Mouse (Mus musculus) neural tube, embryonic 13.5 days (tissue): Measurements from ENCODE around the gene Ercc6l2. TPM values are rescaled to one million over a fixed set of nuclear protein-coding genes. Genes with fewer than 3 reads are reported as not detected.
A peak's percentile ranks its signal among the peaks of the same experiment; 100 is the strongest.

Experiments
- ATAC-seq: fragments of 200-750 bp; cut with Nextera tagmentation; 2 replicates; pipeline ENCODE4 v1.8.0; 2017; ENCODE audit warnings: low read depth, mild to moderate bottlenecking, moderate TSS enrichment, moderate library complexity
- H3K27ac ChIP-seq: fragments of 300-500 bp; sonication (generic); replicated peaks from 2 replicates; pipeline ENCODE4 v1.5.1; 2015; ENCODE audit warnings: moderate library complexity, mild to moderate bottlenecking, inconsistent platforms
- H3K27me3 ChIP-seq: fragments of 300-500 bp; sonication (generic); 2 replicates; pipeline ENCODE4 v1.6.1; 2015; ENCODE audit warnings: mild to moderate bottlenecking, inconsistent platforms
- H3K36me3 ChIP-seq: fragments of 300-500 bp; sonication (generic); 2 replicates; pipeline ENCODE4 v1.6.1; 2015; ENCODE audit warnings: mild to moderate bottlenecking, inconsistent platforms
- H3K4me1 ChIP-seq: fragments of 300-500 bp; sonication (generic); replicated peaks from 2 replicates; pipeline ENCODE4 v1.6.1; 2015; ENCODE audit warnings: inconsistent platforms
- H3K4me2 ChIP-seq: fragments of 300-500 bp; sonication (generic); 2 replicates; pipeline ENCODE4 v1.6.1; 2015; ENCODE audit warnings: inconsistent platforms, mild to moderate bottlenecking, moderate library complexity
- H3K4me3 ChIP-seq: fragments of 300-500 bp; sonication (generic); 2 replicates; pipeline ENCODE4 v1.5.1; 2015; ENCODE audit warnings: mild to moderate bottlenecking, inconsistent platforms
- H3K9ac ChIP-seq: fragments of 300-500 bp; sonication (generic); 2 replicates; pipeline ENCODE4 v1.6.1; 2015; ENCODE audit warnings: moderate library complexity, mild to moderate bottlenecking, inconsistent platforms
- H3K9me3 ChIP-seq: fragments of 300-500 bp; sonication (generic); 2 replicates; pipeline ENCODE4 v1.6.1; 2016; ENCODE audit warnings: inconsistent platforms
- WGBS: fragments of 180-500 bp; shearing (Covaris S2); methylation state at CpG from one replicate; pipeline ENCODE4 v1.1.7; 2015; 5-methylcytosine and 5-hydroxymethylcytosine counted together
- polyA plus RNA-seq: library from polyadenylated mRNA; unstranded; fragments of >200 nt; fragmentation: Nextera tagmentation; extraction: Ambion mirVana; gene quantifications from 2 replicates; pipeline ENCODE4 v1.2.1, GENCODE M21; 2015

Ercc6l2 gene
- polyA plus RNA-seq, 1 experiment from 2014 or later: 16.9 TPM

DNA sequence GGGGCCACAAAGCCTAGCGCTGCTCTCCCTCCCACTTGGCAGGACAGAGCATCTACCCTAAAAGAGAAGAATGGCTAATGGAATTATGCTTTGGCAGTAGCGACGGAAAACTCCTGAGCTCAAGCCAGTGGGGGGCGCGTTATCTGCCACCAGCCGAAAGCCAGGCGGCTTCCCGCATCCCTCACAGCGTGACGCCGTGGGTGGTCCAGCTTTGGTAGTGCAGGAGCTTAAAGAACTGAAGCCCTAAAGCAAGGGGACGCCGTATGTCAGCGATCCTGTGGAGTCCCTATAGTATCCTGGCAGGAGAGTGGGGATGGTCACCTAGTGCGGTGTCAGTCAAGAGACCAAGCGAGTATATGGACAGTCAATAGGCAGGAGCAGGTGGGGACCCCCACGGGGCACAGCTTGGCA lies 86.3 kb downstream of the Ercc6l2 start:
- Histone ChIP-seq H3K36me3 (peaks cover 14% of the 10 kb centered on the region; the same call in 1 of the 2 replicates), H3K27me3 (peaks cover 22% of the 10 kb centered on the region), H3K4me1 (peaks cover 19% of the 10 kb centered on the region), H3K4me2 (peak overlapping the region; percentile 71), H3K9ac (peak overlapping the region; percentile 64), H3K4me3 (peak overlapping the region; percentile 33), H3K27ac (peak overlapping the region; percentile 62), H3K9me3 (no peaks in the 10 kb centered on the region)
- peak; percentile 88 for ATAC-seq
- WGBS: 2% methylated on average over 17 of the region's 17 CpGs

DNA sequence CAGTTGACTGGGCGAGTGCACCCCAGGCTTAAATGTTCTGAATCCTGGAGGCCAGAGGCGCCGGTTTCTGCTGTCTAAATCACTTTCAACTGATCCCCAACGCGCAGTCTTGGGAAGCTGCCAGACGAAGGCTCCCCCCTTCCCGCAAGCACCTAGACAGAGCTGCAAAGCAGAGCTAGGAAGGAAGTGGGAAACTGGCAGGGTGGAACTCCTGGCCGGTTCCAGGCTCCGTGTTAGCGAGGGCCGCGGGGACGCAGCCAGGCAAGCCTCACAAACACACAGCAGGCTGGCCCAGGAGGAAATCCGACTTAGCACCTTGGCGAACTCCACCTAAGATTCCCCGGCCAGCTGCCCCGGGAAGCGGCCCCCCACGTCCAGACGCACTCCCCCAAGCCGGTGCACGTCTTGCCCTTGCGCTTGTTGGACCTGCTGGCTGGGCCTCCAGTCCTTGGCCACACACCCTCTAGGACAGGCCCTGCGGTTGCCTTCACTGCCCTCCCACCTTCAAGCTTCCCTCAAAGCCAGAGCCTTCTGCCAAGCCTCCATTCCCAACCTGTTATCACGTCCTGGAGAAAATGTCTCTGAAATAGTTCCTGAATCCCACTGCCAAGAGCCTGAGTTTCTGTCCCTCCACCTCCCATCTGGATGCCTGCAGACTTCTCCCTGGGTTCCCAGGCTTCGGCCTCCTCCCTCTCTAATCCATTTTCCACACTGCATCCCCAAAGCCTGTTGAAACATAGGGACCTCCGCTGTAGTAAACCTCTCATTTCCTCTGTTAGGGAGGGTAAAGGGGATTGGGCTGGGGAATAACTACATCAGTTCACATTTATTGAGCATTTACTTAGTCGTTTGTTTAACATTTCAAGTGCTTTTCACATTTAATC lies 86.9 kb downstream of the Ercc6l2 start:
- Histone ChIP-seq H3K9ac (peak overlapping the region; percentile 64), H3K4me3 (peak overlapping the region; percentile 33), H3K9me3 (no peaks in the 10 kb centered on the region), H3K36me3 (peaks cover 10% of the 10 kb centered on the region; the same call in 1 of the 2 replicates), H3K27ac (peak overlapping the region; percentile 62), H3K4me2 (peak overlapping the region; percentile 71), H3K4me1 (peaks cover 19% of the 10 kb centered on the region), H3K27me3 (peaks cover 22% of the 10 kb centered on the region)
- peak; percentile 86 for ATAC-seq
- WGBS: 13% methylated on average over 28 of the region's 28 CpGs

DNA sequence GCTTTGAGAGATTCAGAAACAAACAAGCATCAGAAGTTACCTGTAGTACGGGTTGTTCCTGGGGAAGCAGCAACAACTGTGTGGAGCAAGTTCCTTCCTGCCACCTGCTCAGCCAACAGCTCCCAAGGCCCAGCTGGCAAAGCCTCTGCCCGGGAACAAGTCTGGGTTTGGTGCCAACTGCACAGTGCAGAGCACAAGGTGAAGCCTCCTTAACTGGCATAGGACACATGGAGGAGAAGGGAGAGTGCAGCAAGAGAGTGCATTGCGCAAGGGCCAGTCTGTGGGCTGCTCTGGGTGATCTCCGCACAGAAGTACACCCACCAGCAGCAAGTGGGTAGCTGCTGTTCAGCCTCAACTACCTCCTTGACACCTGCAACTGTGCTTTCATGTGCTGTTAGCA lies 91.5 kb downstream of the Ercc6l2 start:
- no peak overlapping the region for H3K27ac ChIP-seq
- WGBS: 85% methylated on average over 4 of the region's 4 CpGs
- peaks cover 8% of the 10 kb centered on the region for H3K4me1 ChIP-seq
- no peaks in the 10 kb centered on the region for H3K9me3 ChIP-seq
- H3K36me3 ChIP-seq: no peaks in the 10 kb centered on the region
- no peak overlapping the region for H3K4me2 ChIP-seq
- no peak for ATAC-seq
- H3K9ac ChIP-seq: no peak overlapping the region
- H3K4me3 ChIP-seq: no peak overlapping the region
- peaks cover 16% of the 10 kb centered on the region for H3K27me3 ChIP-seq

DNA sequence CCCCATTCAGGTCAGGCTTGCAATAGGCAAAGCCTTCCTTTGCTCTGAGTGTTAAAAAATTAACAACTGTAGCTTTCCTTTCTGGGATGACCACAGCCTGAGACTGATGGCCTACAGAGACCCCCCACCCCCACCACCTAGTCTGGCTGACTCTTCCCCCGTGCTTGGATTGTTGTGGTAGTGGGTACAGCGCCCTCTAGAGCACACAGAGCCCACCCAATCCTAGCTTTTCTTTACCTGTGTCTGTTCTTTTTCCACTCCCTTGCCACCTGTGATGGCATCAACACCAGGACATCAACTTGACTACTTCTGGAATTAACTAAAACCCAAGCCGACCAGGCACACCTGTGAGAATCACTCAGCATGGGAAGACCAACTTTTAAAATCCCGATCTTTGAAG lies 92.4 kb downstream of the Ercc6l2 start:
- no peaks in the 10 kb centered on the region for H3K9me3 ChIP-seq
- H3K27ac ChIP-seq: no peak overlapping the region
- H3K4me1 ChIP-seq: no peaks in the 10 kb centered on the region
- H3K4me3 ChIP-seq: no peak overlapping the region
- peaks cover 9% of the 10 kb centered on the region; the same call in 1 of the 2 replicates for H3K27me3 ChIP-seq
- no peaks in the 10 kb centered on the region for H3K36me3 ChIP-seq
- no peak overlapping the region for H3K4me2 ChIP-seq
- no peak for ATAC-seq
- no peak overlapping the region for H3K9ac ChIP-seq
- 51% methylated on average over 4 of the region's 4 CpGs for WGBS

DNA sequence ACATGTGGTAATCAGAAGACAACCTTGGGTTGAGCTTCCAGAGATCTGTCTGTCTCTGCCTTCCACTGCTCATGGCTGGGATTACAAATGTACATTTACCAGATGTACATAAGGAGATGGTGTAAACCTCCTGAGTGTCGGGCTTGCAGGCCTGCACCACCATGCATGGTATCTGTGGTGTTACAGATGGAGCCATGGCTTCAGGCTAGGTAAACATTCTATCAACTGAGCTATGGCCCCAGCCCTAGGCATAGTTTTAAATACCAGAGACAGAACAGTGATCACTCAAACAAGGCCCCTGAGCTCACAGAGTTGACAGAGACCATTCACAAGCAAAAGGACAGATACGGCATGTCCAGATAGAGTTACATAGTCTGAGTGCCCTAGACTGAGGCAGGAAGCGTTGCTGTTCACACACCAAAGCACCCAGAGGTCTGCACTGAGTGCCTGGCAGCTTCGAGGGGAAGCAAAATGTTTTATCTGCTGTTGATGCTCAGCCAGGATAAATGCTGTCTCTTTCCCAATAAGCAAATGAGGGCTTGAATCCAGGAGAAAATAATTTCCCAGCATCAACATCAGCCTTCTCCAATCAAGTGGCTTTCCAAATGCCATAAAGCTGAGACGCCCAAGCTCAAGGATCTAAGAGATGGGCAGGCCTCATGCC lies 95.2 kb downstream of the Ercc6l2 start:
- no peak for ATAC-seq
- Histone ChIP-seq H3K27me3 (no peaks in the 10 kb centered on the region), H3K27ac (no peak overlapping the region), H3K4me1 (no peaks in the 10 kb centered on the region), H3K9me3 (no peaks in the 10 kb centered on the region), H3K4me3 (no peak overlapping the region), H3K4me2 (no peak overlapping the region), H3K9ac (no peak overlapping the region), H3K36me3 (no peaks in the 10 kb centered on the region)
- 78% methylated on average over 5 of the region's 5 CpGs for WGBS

DNA sequence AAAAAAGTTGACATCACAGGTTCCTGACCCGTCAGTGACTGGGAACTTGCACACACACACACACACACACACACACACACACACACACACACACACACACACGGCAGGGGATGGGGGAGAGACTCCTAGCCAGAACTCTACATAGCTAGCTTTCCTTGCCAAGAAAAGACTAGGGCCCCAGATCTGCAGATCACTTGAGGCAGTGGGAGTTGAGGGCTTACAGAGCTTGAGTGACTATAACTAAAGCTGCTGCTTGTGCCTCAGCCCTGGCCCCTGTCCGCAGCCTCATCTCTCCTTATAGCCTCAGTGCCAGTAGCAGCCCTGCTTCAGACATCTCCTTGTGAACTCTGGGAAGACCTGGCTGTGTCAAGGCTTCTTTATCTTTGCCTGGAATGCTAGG lies 96.6 kb downstream of the Ercc6l2 start:
- H3K9me3 ChIP-seq: no peaks in the 10 kb centered on the region
- H3K36me3 ChIP-seq: no peaks in the 10 kb centered on the region
- WGBS: 66% methylated on average over 3 of the region's 3 CpGs
- no peak overlapping the region for H3K9ac ChIP-seq
- H3K27me3 ChIP-seq: no peaks in the 10 kb centered on the region
- no peak overlapping the region for H3K4me2 ChIP-seq
- H3K4me3 ChIP-seq: no peak overlapping the region
- no peaks in the 10 kb centered on the region for H3K4me1 ChIP-seq
- no peak for ATAC-seq
- no peak overlapping the region for H3K27ac ChIP-seq

DNA sequence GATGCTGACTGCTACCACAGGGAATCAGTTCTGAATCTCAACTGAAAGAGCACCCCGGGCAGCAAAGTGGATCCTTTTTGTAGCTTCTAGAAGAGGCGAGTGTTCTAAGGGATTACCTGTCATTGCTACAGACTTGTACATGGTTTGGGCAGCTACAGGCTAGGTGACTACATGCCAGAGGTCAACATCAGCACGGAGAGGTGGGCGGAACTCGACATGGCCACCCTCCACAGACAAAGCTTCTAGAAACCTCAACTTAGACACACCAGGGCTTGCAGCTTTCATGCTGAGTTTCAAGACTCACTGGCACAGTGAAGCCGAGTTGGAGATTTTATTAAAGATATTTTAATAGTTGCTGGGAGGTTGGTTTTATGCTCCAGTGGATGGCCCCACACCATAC lies 98.1 kb downstream of the Ercc6l2 start:
- no peaks in the 10 kb centered on the region for H3K36me3 ChIP-seq
- no peaks in the 10 kb centered on the region for H3K9me3 ChIP-seq
- H3K27me3 ChIP-seq: no peaks in the 10 kb centered on the region
- H3K27ac ChIP-seq: no peak overlapping the region
- ATAC-seq: no peak
- no peak overlapping the region for H3K4me3 ChIP-seq
- WGBS: 91% methylated on average over 6 of the region's 6 CpGs
- peaks cover 12% of the 10 kb centered on the region for H3K4me1 ChIP-seq
- H3K9ac ChIP-seq: no peak overlapping the region
- no peak overlapping the region for H3K4me2 ChIP-seq

DNA sequence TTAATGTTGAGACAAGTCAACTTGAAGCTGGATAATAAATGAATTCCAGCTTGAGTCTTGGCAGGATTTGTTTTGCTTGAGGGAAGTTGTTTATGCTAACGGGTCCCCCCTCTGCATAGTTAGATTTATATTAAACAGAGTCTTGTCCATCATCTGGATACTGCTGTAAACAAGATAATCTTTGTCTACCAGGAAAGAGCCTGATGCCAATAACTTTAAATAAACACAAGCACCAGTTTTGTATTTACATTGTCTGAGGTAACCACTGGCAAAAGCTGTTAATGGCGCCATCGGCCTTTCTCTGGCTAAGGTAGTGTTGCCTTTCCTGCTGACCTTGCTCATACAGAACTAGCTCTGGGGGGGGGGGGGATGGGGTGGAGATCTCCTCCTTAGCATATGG lies 100.1 kb downstream of the Ercc6l2 start:
- Histone ChIP-seq H3K4me2 (no peak overlapping the region), H3K27ac (no peak overlapping the region), H3K9ac (no peak overlapping the region), H3K4me1 (peaks cover 32% of the 10 kb centered on the region), H3K9me3 (no peaks in the 10 kb centered on the region), H3K4me3 (no peak overlapping the region), H3K36me3 (no peaks in the 10 kb centered on the region), H3K27me3 (no peaks in the 10 kb centered on the region)
- ATAC-seq: no peak
- 74% methylated on average over 3 of the region's 3 CpGs for WGBS

DNA sequence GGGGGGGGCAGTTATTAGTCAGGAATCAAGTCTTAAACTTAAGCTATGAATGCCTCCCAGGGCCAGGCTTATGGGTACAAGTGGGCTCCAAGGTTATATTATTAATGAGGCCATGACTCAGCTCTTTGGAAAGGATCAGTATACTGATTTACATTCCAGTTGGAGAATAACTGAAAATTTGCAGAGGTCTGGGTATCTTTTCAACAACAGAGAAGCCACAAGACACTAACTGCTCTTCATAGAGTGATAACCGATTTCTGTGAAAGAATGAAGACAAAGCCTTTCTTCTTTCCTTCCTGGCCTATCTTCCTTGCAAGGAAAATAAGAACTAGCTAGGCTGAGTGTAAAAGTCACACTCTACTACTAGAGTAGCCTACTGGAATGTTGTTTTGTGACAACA lies 100.6 kb downstream of the Ercc6l2 start:
- Histone ChIP-seq H3K27me3 (no peaks in the 10 kb centered on the region), H3K4me2 (no peak overlapping the region), H3K36me3 (no peaks in the 10 kb centered on the region), H3K4me1 (peaks cover 33% of the 10 kb centered on the region), H3K4me3 (no peak overlapping the region), H3K9ac (no peak overlapping the region), H3K27ac (no peak overlapping the region), H3K9me3 (no peaks in the 10 kb centered on the region)
- ATAC-seq: no peak
- WGBS: 79% methylated on average over 1 of the region's 1 CpGs

DNA sequence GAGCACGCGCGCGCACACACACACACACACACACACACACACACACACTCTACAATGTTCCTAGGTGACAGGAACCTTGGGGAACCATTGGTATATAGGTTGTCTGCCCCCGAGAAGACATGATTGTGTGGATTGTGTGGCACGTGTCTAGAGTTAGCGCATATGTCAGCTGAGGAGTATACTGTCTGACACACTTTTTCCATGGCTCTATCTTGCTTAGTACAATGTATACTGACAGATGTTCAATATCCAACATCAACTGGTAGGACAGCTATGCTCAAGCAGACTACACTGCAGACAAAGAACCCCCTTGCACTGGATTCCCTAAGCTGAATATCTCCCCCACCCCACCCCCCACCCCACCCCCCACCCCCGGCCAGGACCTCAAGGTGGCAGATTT lies 101.5 kb downstream of the Ercc6l2 start:
- Histone ChIP-seq H3K27me3 (no peaks in the 10 kb centered on the region), H3K4me1 (peaks cover 33% of the 10 kb centered on the region), H3K9ac (no peak overlapping the region), H3K4me3 (no peak overlapping the region), H3K27ac (peak overlapping the region; percentile 67), H3K9me3 (peaks cover under 1% of the 10 kb centered on the region; the same call in 1 of the 2 replicates), H3K4me2 (no peak overlapping the region), H3K36me3 (no peaks in the 10 kb centered on the region)
- no peak for ATAC-seq
- WGBS: 92% methylated on average over 8 of the region's 8 CpGs

DNA sequence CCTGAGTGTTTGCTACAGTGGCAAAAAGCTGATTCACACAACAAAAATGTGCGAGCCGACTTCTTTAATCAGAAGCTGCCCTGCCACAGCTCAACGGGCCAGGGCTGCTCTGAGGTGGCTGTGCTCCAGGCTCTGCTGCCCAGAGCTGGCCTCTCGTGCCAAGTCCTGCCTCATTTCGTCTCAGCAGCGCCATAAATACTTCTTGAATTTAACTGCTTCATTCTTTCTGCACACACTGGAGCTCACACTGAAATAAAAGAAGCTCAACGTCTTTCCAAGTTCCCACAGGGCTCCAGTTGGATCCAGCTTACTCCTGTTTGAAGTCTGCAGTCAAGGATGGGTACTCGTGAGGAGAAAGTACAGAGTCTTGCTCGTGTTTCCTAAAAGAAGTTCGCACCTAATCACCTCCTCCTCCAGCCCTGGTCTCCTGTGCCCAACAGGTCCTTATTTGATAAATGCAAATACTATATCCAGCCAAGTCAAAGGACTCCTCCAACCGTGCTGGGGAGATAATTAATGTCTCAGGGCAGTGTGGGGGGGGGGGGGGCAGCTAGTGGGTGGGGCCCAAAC lies 102.2 kb downstream of the Ercc6l2 start:
- H3K27ac ChIP-seq: peak overlapping the region; percentile 67
- H3K36me3 ChIP-seq: no peaks in the 10 kb centered on the region
- H3K27me3 ChIP-seq: no peaks in the 10 kb centered on the region
- 14% methylated on average over 11 of the region's 11 CpGs for WGBS
- peaks cover 5% of the 10 kb centered on the region; the same call in 1 of the 2 replicates for H3K9me3 ChIP-seq
- ATAC-seq: peak; percentile 88
- H3K4me3 ChIP-seq: no peak overlapping the region
- H3K4me1 ChIP-seq: peaks cover 33% of the 10 kb centered on the region
- 0 out of 2 replicates have a peak overlapping the region, but pooled peaks have one; percentile 0 for H3K4me2 ChIP-seq
- H3K9ac ChIP-seq: no peak overlapping the region
